Mouse (Mus musculus) small intestine, adult 2 months (tissue): Measurements from ENCODE around the gene Rps18.
A peak's percentile ranks its signal among the peaks of the same experiment; 100 is the strongest.
"Not testable (repeated sequence)": the region's sequence is repeated elsewhere in the genome, so short reads cannot be mapped to it uniquely, and the experiment has no call there.

Source experiments
- CTCF ChIP-seq: fragments of 200-500 bp; IDR thresholded peaks from 2 replicates; pipeline ENCODE4 v1.5.1; 2012; ENCODE audit warnings: low read depth, mild to moderate bottlenecking, control low read depth, inconsistent platforms, low read length, moderate library complexity, mixed read lengths; ENCODE audit not compliant: insufficient replicate concordance, insufficient read length; ENCODE audit errors: extremely low read depth
- POLR2A ChIP-seq: fragments of 200-500 bp; IDR thresholded peaks from 2 replicates; pipeline ENCODE4 v1.6.1; 2012; ENCODE audit warnings: low read depth, mild to moderate bottlenecking, control low read depth, inconsistent platforms, low read length, moderate library complexity

GRCm38 (mm10) chr17:33982136-33982535, 26.3 kb upstream of the Rps18 start:
- TF ChIP-seq CTCF: peak; percentile 69; the same call in 1 of the 2 replicates
- TF ChIP-seq POLR2A: not testable (repeated sequence)
